Mouse (Mus musculus) small intestine, adult 2 months (tissue): Measurements from ENCODE around the gene B3gat2.

ENCODE experiments used
- CTCF ChIP-seq: fragments of 200-500 bp; IDR thresholded peaks from 2 replicates; pipeline ENCODE4 v1.5.1; 2012; ENCODE audit warnings: low read depth, mild to moderate bottlenecking, control low read depth, inconsistent platforms, low read length, moderate library complexity, mixed read lengths; ENCODE audit not compliant: insufficient replicate concordance, insufficient read length; ENCODE audit errors: extremely low read depth
- POLR2A ChIP-seq: fragments of 200-500 bp; IDR thresholded peaks from 2 replicates; pipeline ENCODE4 v1.6.1; 2012; ENCODE audit warnings: low read depth, mild to moderate bottlenecking, control low read depth, inconsistent platforms, low read length, moderate library complexity

- no peak for TF ChIP-seq CTCF
- no peak for TF ChIP-seq POLR2A
Measured at GRCm38 (mm10) chr1:23798306-23798705, 36.8 kb downstream of the B3gat2 start.
